Mouse (Mus musculus) cerebellum, postnatal 14 days (tissue): Measurements from ENCODE around the gene Dapk1.

Experiments
- DNase-seq, 2 experiments: peaks; one replicate each; pipeline ENCODE4 v3.0.0; 2021; ENCODE audit warnings: mixed read lengths in 2 of 2

Gene Dapk1

DNA sequence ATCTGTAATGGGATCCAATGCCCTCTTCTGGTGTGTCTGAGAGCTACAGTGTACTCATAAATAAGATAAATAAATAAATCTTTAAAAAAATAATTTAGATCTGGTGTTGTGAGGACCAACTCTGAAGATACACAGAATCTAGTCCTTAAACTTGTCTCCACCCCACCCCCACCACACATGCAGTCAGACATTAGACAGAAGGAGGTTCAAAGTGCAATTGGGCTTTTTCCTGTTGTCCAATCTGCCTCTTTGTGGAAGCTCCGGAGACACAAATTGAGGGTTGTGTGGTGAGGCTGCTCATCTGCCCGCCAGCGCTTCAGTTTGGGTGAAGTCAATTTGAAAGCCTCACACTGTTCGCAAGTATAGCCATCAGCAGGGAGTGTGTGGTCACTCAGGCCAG, 63.7 kb downstream of the Dapk1 start:
- DNase-seq, result no peak

DNA sequence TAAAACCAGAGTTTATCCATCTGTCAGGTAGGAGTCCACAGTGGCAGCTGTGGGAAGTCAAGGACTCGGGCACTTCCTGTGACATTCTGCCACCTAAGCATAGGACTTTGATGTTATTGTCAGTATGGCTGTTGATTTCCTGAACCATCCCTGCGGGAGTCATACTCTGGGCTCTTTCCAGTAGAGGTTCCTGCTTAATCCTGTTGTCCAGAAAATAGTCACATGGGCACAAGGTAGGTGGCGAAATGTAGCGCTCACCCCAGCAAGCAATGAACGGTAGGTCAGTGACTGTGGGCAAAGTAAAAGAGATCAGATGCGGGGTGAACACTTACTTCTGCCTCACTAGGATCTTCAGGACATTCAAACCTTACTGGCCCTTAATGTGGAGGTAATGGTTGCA, 66.3 kb downstream of the Dapk1 start:
- no peak for DNase-seq

DNA sequence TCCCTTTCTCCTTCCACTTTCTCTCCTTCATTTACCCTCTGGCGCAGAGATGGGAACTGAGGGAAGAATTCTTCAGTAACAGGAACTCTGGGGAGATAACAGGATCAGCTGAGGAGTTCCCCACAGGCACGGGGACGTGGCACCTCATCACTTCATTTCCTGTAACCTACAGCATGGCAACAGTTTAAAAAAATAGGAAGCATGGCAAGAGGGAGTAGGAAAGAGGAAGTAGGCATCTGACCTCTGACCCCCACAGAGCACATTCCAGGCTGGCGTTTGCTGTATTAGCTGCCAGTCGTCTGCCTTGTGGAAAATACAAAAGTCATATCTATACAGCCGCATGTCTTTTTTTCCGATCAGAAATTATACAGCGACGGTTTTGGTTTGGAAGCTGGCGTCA, 68.9 kb downstream of the Dapk1 start:
- no peak for DNase-seq

- no peak for DNase-seq
Measured at GRCm38 (mm10) chr13:60671235-60671634, 69.5 kb downstream of the Dapk1 start.

GRCm38 (mm10) chr13:60672287-60672686, 70.5 kb downstream of the Dapk1 start:
- no peak for DNase-seq

- no peak for DNase-seq
Measured at GRCm38 (mm10) chr13:60672882-60673675, 71.3 kb downstream of the Dapk1 start.

DNA sequence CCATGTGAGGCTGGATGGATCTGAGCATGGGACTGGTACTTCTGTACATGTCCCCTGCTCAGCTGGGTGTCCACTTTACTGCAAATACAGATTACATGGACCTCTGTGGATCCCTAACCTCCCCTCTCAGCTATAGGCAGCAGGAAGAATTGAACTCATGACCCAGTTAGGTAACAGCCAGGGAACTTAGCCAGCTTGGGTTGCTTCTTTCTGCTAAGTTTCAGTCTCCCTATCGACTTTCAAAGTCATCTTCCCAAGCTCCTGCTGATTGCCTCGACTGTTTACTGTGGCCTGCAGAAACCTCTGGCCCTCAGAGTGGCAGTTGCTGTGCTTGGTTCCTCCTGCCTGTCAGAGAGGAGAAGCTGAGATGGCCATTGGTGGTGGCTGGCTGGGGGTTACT, 72.6 kb downstream of the Dapk1 start:
- DNase-seq, result no peak

DNA sequence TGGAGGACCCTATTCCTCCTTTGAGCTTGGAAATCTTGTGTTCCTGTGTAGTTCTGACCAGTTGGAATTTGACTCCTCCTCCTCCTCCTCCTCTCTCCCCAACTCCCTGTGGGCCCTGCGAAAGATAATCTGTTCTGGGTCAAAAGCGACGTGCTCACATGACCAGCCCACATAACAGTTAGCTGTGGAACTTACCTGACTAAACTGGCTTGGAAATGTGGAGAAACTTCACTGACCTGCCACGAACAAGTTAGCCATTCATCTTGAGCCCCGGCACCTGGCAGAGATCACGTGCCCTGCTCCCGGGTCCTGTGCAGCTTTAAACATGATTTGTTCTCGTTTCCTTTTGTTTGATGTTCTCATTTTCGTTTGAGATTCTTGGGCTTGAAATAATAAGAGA, 73.2 kb downstream of the Dapk1 start:
- DNase-seq, result no peak

- DNase-seq, result no peak
Measured at GRCm38 (mm10) chr13:60675416-60675815, 73.7 kb downstream of the Dapk1 start.

DNA sequence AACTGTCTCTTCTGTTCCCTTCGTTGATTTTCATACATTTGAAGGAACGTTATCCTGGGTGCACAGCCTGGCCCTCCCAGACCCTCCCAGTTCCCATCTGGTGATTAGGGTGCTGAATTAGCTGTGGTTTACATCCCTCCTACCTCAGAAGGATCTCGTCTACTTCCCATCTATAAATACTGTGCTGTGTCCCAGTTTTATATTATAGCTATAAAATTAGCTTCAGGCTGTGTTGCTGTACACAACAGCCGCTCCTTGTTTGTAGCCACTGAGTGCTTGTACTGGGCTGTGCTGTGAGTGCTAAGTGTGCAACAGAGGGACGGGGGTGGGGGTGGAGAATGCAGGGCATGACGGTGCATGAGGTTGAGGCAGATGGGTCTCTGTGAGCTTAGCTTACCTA, 77.2 kb downstream of the Dapk1 start:
- DNase-seq, result no peak

DNA sequence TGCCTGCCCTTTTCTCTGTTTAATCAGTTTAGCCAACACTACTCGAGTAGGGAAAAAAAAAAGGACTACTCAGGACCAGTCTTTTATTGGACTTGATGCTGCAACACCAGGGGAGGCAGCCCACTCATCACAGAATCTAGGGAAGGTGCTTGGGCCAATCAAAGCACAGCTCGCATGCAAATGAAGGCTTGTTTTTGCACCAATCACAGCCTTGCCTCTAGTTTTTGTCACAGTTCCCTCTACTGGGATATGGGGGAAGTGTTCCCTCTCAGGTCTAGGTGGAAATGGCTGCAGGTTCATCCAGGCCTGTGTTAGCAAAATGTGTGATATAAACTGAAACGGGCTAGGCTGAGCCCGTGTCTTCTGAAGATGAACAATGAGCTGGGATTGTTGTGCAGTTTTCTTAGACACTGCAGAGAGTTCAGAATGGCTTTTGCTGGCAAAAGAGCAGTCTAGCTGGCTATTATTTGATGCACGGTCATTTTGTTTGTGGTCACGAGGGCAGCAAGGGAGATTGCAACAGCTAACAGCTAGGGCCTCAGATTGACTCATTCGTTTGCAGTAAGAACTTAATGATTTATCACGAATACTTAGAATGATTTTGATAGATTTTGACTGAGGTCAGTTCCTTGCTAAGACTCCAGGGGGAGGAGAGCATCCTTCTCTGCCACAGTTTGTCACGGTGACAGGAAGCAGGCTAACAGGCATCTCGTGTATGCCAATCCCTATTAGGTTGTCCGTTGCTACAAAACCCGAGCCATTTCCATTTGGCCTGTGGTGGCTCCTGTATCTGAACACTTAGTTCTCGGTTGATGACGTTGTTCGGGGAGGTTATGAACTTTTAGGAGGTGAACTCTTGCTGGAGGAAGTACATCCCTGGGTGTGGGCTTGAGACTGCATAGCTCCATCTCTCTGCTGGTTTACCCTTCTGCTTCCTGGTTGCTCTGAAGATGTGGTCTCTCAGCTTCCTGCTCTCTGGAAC, 81.3 kb downstream of the Dapk1 start:
- peak in 1 of 2 experiments; percentile 26 for DNase-seq

- DNase-seq, result peak in 1 of 2 experiments; percentile 45
Measured at GRCm38 (mm10) chr13:60684050-60684760, 82.5 kb downstream of the Dapk1 start.

GRCm38 (mm10) chr13:60684806-60685205, 83.1 kb downstream of the Dapk1 start:
- DNase-seq, result no peak

DNA sequence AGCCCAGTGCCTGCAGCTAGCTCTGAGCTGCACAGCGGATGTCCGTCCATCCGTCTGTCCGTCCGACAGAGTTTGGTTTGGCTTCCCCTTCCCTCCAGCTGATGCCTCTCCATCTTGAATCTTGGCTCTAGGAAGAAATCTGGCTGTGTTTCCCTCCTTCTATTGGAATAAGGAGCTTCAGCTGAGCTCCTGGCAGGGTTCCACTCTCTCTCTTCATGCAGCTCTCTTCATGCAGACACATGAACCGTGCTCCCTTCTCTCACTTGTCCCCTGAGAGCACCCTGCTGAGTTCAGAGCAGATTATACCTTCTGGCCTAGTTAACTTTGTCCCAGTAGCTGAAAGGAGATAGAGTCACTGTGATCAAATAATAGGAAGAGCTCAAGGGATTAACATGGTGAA, 83.5 kb downstream of the Dapk1 start:
- peak; percentile 39 to 53 for DNase-seq

GRCm38 (mm10) chr13:60686024-60686663, 84.4 kb downstream of the Dapk1 start:
- no peak for DNase-seq

- DNase-seq, result peak in 1 of 2 experiments; percentile 53
Measured at GRCm38 (mm10) chr13:60686967-60687366, 85.2 kb downstream of the Dapk1 start.

GRCm38 (mm10) chr13:60687462-60687861, 85.7 kb downstream of the Dapk1 start:
- DNase-seq, result no peak

DNA sequence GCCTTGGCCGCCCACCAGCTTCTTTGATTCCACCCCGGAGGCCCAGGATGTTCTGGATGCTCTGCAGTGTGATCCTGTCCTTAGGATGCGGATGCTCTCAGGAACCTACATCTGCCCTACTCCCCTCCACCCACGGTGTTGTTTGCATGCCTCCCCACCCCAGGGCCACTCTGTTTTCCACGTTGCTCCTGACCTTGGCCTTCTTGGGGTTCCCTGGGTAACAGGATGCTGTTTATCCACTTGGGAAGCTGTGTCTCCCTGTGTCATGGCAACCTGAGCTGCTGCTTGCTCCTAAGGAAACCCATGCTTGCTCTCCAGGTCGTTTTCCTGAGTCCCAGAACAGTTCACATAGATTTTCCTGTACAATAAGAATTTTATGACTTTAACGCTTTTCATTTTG, 86.1 kb downstream of the Dapk1 start:
- DNase-seq, result no peak

- DNase-seq, result no peak
Measured at GRCm38 (mm10) chr13:60690921-60691320, 89.2 kb downstream of the Dapk1 start.

DNA sequence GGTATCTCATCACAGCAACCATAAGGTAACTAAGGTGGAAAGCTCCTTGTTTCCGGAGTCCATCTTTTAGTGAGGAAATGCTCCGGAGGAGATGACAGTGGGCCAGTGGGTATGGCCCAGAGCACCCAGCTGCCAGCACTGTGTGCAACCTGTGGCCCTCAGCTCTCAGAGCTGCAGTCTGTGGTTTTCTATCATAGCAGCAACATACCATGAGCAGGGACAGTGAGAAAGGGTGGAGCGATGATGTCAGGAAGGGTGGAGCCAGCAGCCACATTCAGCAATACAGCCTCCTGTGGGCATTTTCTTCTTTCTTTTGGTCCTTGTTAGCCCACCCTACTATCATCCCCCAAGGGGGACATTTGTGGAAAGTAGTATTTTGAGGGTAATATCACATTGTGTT, 90.2 kb downstream of the Dapk1 start:
- no peak for DNase-seq

- DNase-seq, result no peak
Measured at GRCm38 (mm10) chr13:60695186-60695980, 93.6 kb downstream of the Dapk1 start.

DNA sequence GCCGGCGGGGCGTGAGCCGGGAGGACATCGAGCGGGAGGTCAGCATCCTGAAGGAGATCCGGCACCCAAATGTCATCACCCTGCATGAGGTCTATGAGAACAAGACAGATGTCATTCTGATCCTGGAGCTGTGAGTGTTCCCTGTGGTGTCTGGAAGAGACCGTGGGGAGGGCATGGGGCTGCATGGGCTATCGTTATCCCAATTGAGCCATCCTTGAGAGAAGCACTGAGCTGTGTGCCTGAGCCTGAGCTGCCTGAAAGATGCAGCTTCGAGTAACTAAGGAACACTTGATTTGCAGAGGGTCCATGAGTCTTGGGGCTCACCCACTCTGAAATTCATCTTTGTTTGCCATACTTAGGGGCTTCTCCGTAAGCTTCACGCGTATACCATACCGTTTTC, 94.6 kb downstream of the Dapk1 start:
- peak in 1 of 2 experiments; percentile 20 for DNase-seq
